Mouse (Mus musculus) hindbrain, postnatal 0 days (tissue): ENCODE measurements around the gene Mcfd2. TPM values are rescaled to one million over a fixed set of nuclear protein-coding genes. Genes with fewer than 3 reads are reported as not detected.
A peak's percentile ranks its signal among the peaks of the same experiment; 100 is the strongest.

ENCODE experiments used
- ATAC-seq: fragments of 200-750 bp; cut with Nextera tagmentation; 2 replicates; pipeline ENCODE4 v1.8.0; 2017; ENCODE audit warnings: mild to moderate bottlenecking, moderate TSS enrichment, moderate library complexity
- DNase-seq: peaks from one replicate; pipeline ENCODE4 v3.0.0-alpha.2; 2015; ENCODE audit warnings: low spot score
- H3K27ac ChIP-seq: fragments of 300-500 bp; sonication (generic); 2 replicates; pipeline ENCODE4 v1.5.1; 2014; ENCODE audit warnings: mild to moderate bottlenecking
- H3K27me3 ChIP-seq: fragments of 300-500 bp; sonication (generic); 2 replicates; pipeline ENCODE4 v1.6.1; 2014; ENCODE audit warnings: low read length, mixed read lengths; ENCODE audit not compliant: insufficient read depth
- H3K36me3 ChIP-seq: fragments of 300-500 bp; sonication (generic); 2 replicates; pipeline ENCODE4 v1.6.1; 2014; ENCODE audit warnings: low read length, mixed read lengths; ENCODE audit not compliant: insufficient read depth
- H3K4me1 ChIP-seq: fragments of 300-500 bp; sonication (generic); 2 replicates; pipeline ENCODE4 v1.6.1; 2014; ENCODE audit warnings: antibody characterized with exemption, low read length, mixed read lengths; ENCODE audit not compliant: insufficient read depth
- H3K4me2 ChIP-seq: fragments of 300-500 bp; sonication (generic); 2 replicates; pipeline ENCODE4 v1.6.1; 2014; ENCODE audit warnings: low read depth, mild to moderate bottlenecking, low read length, moderate library complexity, mixed read lengths
- H3K4me3 ChIP-seq: fragments of 300-500 bp; sonication (generic); 2 replicates; pipeline ENCODE4 v1.5.1; 2014; ENCODE audit warnings: low read length
- H3K9ac ChIP-seq: fragments of 300-500 bp; sonication (generic); replicated peaks from 2 replicates; pipeline ENCODE4 v1.6.1; 2014; ENCODE audit warnings: mild to moderate bottlenecking, low read length, moderate library complexity, mixed read lengths
- H3K9me3 ChIP-seq: fragments of 300-500 bp; sonication (generic); 2 replicates; pipeline ENCODE4 v1.6.1; 2016; ENCODE audit warnings: low read length, mixed read lengths
- CTCF ChIP-seq: IDR thresholded peaks from 2 replicates; pipeline ENCODE4 v1.5.1; 2016; ENCODE audit warnings: antibody characterized with exemption, control low read depth, low read depth
- WGBS: fragments of 180-500 bp; shearing (Covaris S2); extraction: QIAGEN DNeasy Blood & Tissue Kit; methylation state at CpG from one replicate; pipeline ENCODE4 v1.1.7; 2014; 5-methylcytosine and 5-hydroxymethylcytosine counted together
- polyA plus RNA-seq: library from polyadenylated mRNA; unstranded; fragments of >200 nt; fragmentation: Nextera tagmentation; extraction: Ambion mirVana; gene quantifications from 2 replicates; pipeline ENCODE4 v1.2.1, GENCODE M21; 2015
- total RNA-seq: library from RNA; depleted of rRNA; stranded (reverse); fragments of >200 nt; gene quantifications from 2 replicates; pipeline ENCODE4 v1.2.3, GENCODE M21; 2014; rRNA removed

The Mcfd2 gene
- total RNA-seq, result 34.6 and 36.5 TPM in 2 replicates
- 40.4 and 41.0 TPM in 2 replicates for polyA plus RNA-seq

GRCm38 (mm10) chr17:87265792-87266186 is at the start of gene Mcfd2:
Gene Mcfd2, minus strand, starts transcription at chr17:87265935.
- TF ChIP-seq CTCF, result no peak; the same call in 1 of the 2 replicates
- Histone ChIP-seq H3K27ac (peak within 1 kb of the TSS; percentile 79), H3K9me3 (no peaks in the 10 kb centered on the region), H3K27me3 (no peaks in the 10 kb centered on the region), H3K9ac (peak within 1 kb of the TSS; percentile 85), H3K4me3 (peak within 1 kb of the TSS; percentile 76), H3K4me1 (peaks cover 8% of the 10 kb centered on the region; the same call in 1 of the 2 replicates), H3K36me3 (no peaks in the 10 kb centered on the region), H3K4me2 (peak within 1 kb of the TSS; percentile 94)
- ATAC-seq (peak; percentile 91), DNase-seq (peak; percentile 94)
- under 1% methylated on average over 39 of the region's 41 CpGs for WGBS

GRCm38 (mm10) chr17:87315021-87315531 is 49.3 kb upstream of the Mcfd2 start:
- H3K4me3 ChIP-seq, result no peak overlapping the region
- H3K4me1 ChIP-seq, result 0 out of 2 replicates have a peak, but pooled peaks cover 3% of the 10 kb centered on the region
- H3K27ac ChIP-seq, result no peak overlapping the region
- peak; percentile 94 for DNase-seq
- ATAC-seq, result peak; percentile 72
- peak; percentile 94 for TF ChIP-seq CTCF
- 9% methylated on average over 9 of the region's 9 CpGs for WGBS
- peak overlapping the region; percentile 26 for H3K4me2 ChIP-seq
- no peak overlapping the region for H3K9ac ChIP-seq
- no peaks in the 10 kb centered on the region for H3K27me3 ChIP-seq
- no peaks in the 10 kb centered on the region for H3K9me3 ChIP-seq
- no peaks in the 10 kb centered on the region for H3K36me3 ChIP-seq

DNA sequence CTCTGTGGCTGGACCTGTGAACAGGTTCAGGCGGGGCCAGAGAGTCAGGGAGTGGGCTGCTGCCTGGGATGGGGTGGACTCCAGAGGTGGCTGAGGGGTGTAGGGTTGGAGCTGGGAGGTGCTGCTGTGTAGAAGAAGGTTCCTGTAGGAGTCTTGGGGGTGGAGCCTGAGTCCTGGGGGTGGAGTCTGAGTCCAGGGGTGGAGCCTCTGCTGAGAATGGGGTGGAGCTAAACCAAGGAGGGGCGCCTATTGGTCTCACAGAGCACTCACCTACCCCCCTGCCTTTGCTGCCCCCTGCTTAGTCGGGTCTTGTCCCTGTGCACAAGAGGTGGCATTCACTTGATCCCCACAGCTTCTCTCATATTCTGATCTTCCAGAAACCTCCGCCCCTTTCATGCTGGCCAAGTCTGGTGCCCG is 48.8 kb upstream of the Mcfd2 start:
- TF ChIP-seq CTCF, result no peak
- H3K36me3 ChIP-seq, result no peaks in the 10 kb centered on the region
- H3K27me3 ChIP-seq, result no peaks in the 10 kb centered on the region
- 0 out of 2 replicates have a peak, but pooled peaks cover 3% of the 10 kb centered on the region for H3K4me1 ChIP-seq
- WGBS, result 51% methylated on average over 5 of the region's 5 CpGs
- H3K9ac ChIP-seq, result no peak overlapping the region
- ATAC-seq, result peak; percentile 60
- DNase-seq, result no peak
- peak overlapping the region; percentile 26 for H3K4me2 ChIP-seq
- H3K27ac ChIP-seq, result no peak overlapping the region
- no peaks in the 10 kb centered on the region for H3K9me3 ChIP-seq
- no peak overlapping the region for H3K4me3 ChIP-seq

DNA sequence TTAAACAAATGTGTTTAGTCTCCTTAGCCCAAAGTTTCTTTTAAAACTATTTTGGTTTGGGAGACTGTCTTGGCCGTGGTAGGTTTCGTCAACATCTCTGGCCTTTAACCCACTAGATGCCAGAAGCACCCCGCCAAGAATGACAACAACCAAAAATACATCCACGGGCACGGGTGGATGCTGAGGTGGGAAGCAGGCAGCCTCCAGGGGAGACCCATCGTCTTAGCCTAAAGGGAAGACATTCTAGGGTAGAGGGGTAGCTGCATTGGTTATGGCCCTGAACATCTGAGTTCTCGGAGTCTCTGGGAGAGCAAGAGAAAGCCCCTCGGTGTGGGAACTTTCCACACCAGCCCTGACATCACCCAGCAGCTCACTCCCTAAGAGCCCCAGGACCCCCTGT is 48.4 kb upstream of the Mcfd2 start:
- 78% methylated on average over 8 of the region's 8 CpGs for WGBS
- TF ChIP-seq CTCF, result no peak
- no peaks in the 10 kb centered on the region for H3K27me3 ChIP-seq

GRCm38 (mm10) chr17:87312924-87313870 is 47.5 kb upstream of the Mcfd2 start:
- Histone ChIP-seq H3K27ac (no peak overlapping the region), H3K27me3 (no peaks in the 10 kb centered on the region), H3K4me2 (no peak overlapping the region), H3K9me3 (no peaks in the 10 kb centered on the region), H3K9ac (no peak overlapping the region), H3K4me3 (no peak overlapping the region), H3K36me3 (no peaks in the 10 kb centered on the region), H3K4me1 (0 out of 2 replicates have a peak, but pooled peaks cover 3% of the 10 kb centered on the region)
- DNase-seq (no peak), ATAC-seq (no peak)
- no peak for TF ChIP-seq CTCF
- WGBS, result 42% methylated on average over 18 of the region's 18 CpGs

More for the DNA sequence above, 48.4 kb upstream of the Mcfd2 start:
- DNase-seq (no peak), ATAC-seq (no peak)
- Histone ChIP-seq H3K4me3 (no peak overlapping the region), H3K4me2 (no peak overlapping the region), H3K9me3 (no peaks in the 10 kb centered on the region), H3K4me1 (0 out of 2 replicates have a peak, but pooled peaks cover 3% of the 10 kb centered on the region), H3K9ac (no peak overlapping the region), H3K27ac (no peak overlapping the region), H3K36me3 (no peaks in the 10 kb centered on the region)

- Histone ChIP-seq H3K27ac (no peak overlapping the region), H3K27me3 (no peaks in the 10 kb centered on the region), H3K9ac (no peak overlapping the region), H3K9me3 (no peaks in the 10 kb centered on the region), H3K4me2 (no peak overlapping the region), H3K36me3 (no peaks in the 10 kb centered on the region), H3K4me3 (no peak overlapping the region), H3K4me1 (0 out of 2 replicates have a peak, but pooled peaks cover 3% of the 10 kb centered on the region)
- no peak for TF ChIP-seq CTCF
- ATAC-seq (no peak), DNase-seq (no peak)
- WGBS, result 42% methylated on average over 12 of the region's 12 CpGs
These were observed 46.6 kb upstream of the Mcfd2 start for GRCm38 (mm10) chr17:87312351-87312750.
